Mouse (Mus musculus) testis, adult 2 months (tissue): ENCODE results near the gene Gamt. TPM values are rescaled to one million over a fixed set of nuclear protein-coding genes. Genes with fewer than 3 reads are reported as not detected.

ENCODE experiments used
- H3K27ac ChIP-seq: fragments of 200-500 bp; 2 replicates; pipeline ENCODE4 v1.5.1; 2012; ENCODE audit warnings: low read depth, low read length; ENCODE audit not compliant: control insufficient read depth, insufficient read depth
- H3K27me3 ChIP-seq: fragments of 200-500 bp; 2 replicates; pipeline ENCODE4 v1.6.1; 2012; ENCODE audit warnings: mild to moderate bottlenecking, low read length, moderate library complexity; ENCODE audit not compliant: control insufficient read depth, insufficient read depth
- H3K36me3 ChIP-seq: fragments of 200-500 bp; 2 replicates; pipeline ENCODE4 v1.6.1; 2012; ENCODE audit warnings: mild to moderate bottlenecking, low read length; ENCODE audit not compliant: control insufficient read depth, insufficient read depth
- H3K4me1 ChIP-seq: fragments of 200-500 bp; 2 replicates; pipeline ENCODE4 v1.6.1; 2012; ENCODE audit warnings: low read length; ENCODE audit not compliant: control insufficient read depth, insufficient read depth
- H3K4me3 ChIP-seq: fragments of 200-500 bp; 2 replicates; pipeline ENCODE4 v1.5.1; 2012; ENCODE audit warnings: low read depth, mild to moderate bottlenecking, low read length, moderate library complexity, mixed read lengths; ENCODE audit not compliant: control insufficient read depth
- CTCF ChIP-seq: fragments of 200-500 bp; IDR thresholded peaks from 2 replicates; pipeline ENCODE4 v1.5.1; 2012; ENCODE audit warnings: low read depth, mild to moderate bottlenecking, inconsistent platforms, low read length, moderate library complexity; ENCODE audit not compliant: control insufficient read depth, insufficient read depth, insufficient replicate concordance
- POLR2A ChIP-seq: fragments of 200-500 bp; IDR thresholded peaks from 2 replicates; pipeline ENCODE4 v1.6.1; 2012; ENCODE audit warnings: low read depth, mild to moderate bottlenecking, inconsistent platforms, low read length, moderate library complexity; ENCODE audit not compliant: control insufficient read depth
- polyA plus RNA-seq: library from polyadenylated mRNA; depleted of rRNA; stranded (reverse); fragments of >200 nt; gene quantifications from 2 replicates; pipeline ENCODE4 v1.2.3, GENCODE M21; 2012; rRNA removed

Gamt gene
- 38.5 and 39.6 TPM in 2 replicates for polyA plus RNA-seq

- Histone ChIP-seq H3K4me3 (peak within 1 kb of the TSS; percentile 83), H3K36me3 (no peaks in the 10 kb centered on the region; the same call in 1 of the 2 replicates), H3K4me1 (peaks cover 19% of the 10 kb centered on the region), H3K27me3 (no peaks in the 10 kb centered on the region), H3K27ac (peak within 1 kb of the TSS; percentile 90)
- TF ChIP-seq POLR2A (peak; percentile 70), CTCF (no peak)
These were observed at the start of gene Gamt, which contains the start of gene Dazap1 for GRCm38 (mm10) chr10:80260642-80261584. Gamt (minus strand) TSS chr10:80261012. Dazap1 (plus strand) TSS chr10:80261486.

GRCm38 (mm10) chr10:80304862-80305261, 44.0 kb upstream of the Gamt start:
- no peaks in the 10 kb centered on the region for H3K36me3 ChIP-seq
- no peak overlapping the region for H3K27ac ChIP-seq
- H3K4me3 ChIP-seq, result peak overlapping the region; percentile 33
- H3K27me3 ChIP-seq, result no peaks in the 10 kb centered on the region
- TF ChIP-seq POLR2A (no peak), CTCF (no peak)
- H3K4me1 ChIP-seq, result no peaks in the 10 kb centered on the region; the same call in none of the 2 replicates

- no peaks in the 10 kb centered on the region for H3K36me3 ChIP-seq
- peaks cover 3% of the 10 kb centered on the region for H3K4me1 ChIP-seq
- TF ChIP-seq POLR2A (no peak), CTCF (no peak)
- H3K4me3 ChIP-seq, result peak overlapping the region; percentile 33
- no peak overlapping the region for H3K27ac ChIP-seq
- no peaks in the 10 kb centered on the region for H3K27me3 ChIP-seq
These were observed 43.6 kb upstream of the Gamt start for GRCm38 (mm10) chr10:80304458-80304857.

- Histone ChIP-seq H3K4me3 (no peak overlapping the region), H3K27me3 (no peaks in the 10 kb centered on the region), H3K4me1 (peaks cover 10% of the 10 kb centered on the region), H3K36me3 (no peaks in the 10 kb centered on the region), H3K27ac (no peak overlapping the region)
- TF ChIP-seq POLR2A (no peak), CTCF (no peak)
These were observed 41.7 kb upstream of the Gamt start for GRCm38 (mm10) chr10:80302471-80302881.

GRCm38 (mm10) chr10:80302082-80302355, 41.2 kb upstream of the Gamt start:
- no peak overlapping the region for H3K4me3 ChIP-seq
- H3K27ac ChIP-seq, result no peak overlapping the region
- no peaks in the 10 kb centered on the region for H3K27me3 ChIP-seq
- H3K36me3 ChIP-seq, result no peaks in the 10 kb centered on the region
- TF ChIP-seq CTCF, result no peak
- TF ChIP-seq POLR2A, result no peak
- peaks cover 10% of the 10 kb centered on the region for H3K4me1 ChIP-seq

GRCm38 (mm10) chr10:80301256-80302081, 40.7 kb upstream of the Gamt start:
- TF ChIP-seq CTCF (no peak), POLR2A (no peak)
- Histone ChIP-seq H3K27ac (no peak overlapping the region), H3K36me3 (no peaks in the 10 kb centered on the region), H3K27me3 (no peaks in the 10 kb centered on the region), H3K4me1 (peaks cover 10% of the 10 kb centered on the region), H3K4me3 (no peak overlapping the region)

GRCm38 (mm10) chr10:80300672-80301181, 39.9 kb upstream of the Gamt start:
- Histone ChIP-seq H3K4me1 (peaks cover 14% of the 10 kb centered on the region), H3K27me3 (no peaks in the 10 kb centered on the region), H3K4me3 (no peak overlapping the region), H3K27ac (no peak overlapping the region), H3K36me3 (no peaks in the 10 kb centered on the region)
- no peak for TF ChIP-seq CTCF
- no peak for TF ChIP-seq POLR2A
